Mouse (Mus musculus) cerebellum, adult 2 months (tissue): ENCODE data around the gene Twnk.

Source experiments
- CTCF ChIP-seq: fragments of 200-500 bp; IDR thresholded peaks from 2 replicates; pipeline ENCODE4 v1.5.1; 2011; ENCODE audit warnings: low read depth, mild to moderate bottlenecking, control low read depth, low read length, moderate library complexity, borderline replicate concordance; ENCODE audit not compliant: insufficient read depth
- POLR2A ChIP-seq: fragments of 200-500 bp; IDR thresholded peaks from 2 replicates; pipeline ENCODE4 v1.6.1; 2011; ENCODE audit warnings: low read length, control low read depth, borderline replicate concordance; ENCODE audit not compliant: insufficient read depth

GRCm38 (mm10) chr19:44977148-44977547 lies 28.3 kb upstream of the Twnk start:
- TF ChIP-seq CTCF (no peak), POLR2A (no peak)
